Mouse (Mus musculus) embryonic facial prominence, embryonic 14.5 days (tissue): ENCODE data around the gene Rpl39l. TPM values are rescaled to one million over a fixed set of nuclear protein-coding genes. Genes with fewer than 3 reads are reported as not detected.
A peak's percentile ranks its signal among the peaks of the same experiment; 100 is the strongest.
"Not testable (repeated sequence)": the region's sequence is repeated elsewhere in the genome, so short reads cannot be mapped to it uniquely, and the experiment has no call there.

Experiments used
- ATAC-seq: fragments of 200-750 bp; cut with Nextera tagmentation; 2 replicates; pipeline ENCODE4 v1.8.0; 2017; ENCODE audit warnings: low read depth, moderate number of reproducible peaks, moderate TSS enrichment
- DNase-seq: peaks from one replicate; pipeline ENCODE4 v3.0.0-alpha.2; 2015; ENCODE audit warnings: low spot score
- H3K27ac ChIP-seq: fragments of 300-500 bp; sonication (generic); replicated peaks from 2 replicates; pipeline ENCODE4 v1.5.1; 2014; ENCODE audit warnings: low read depth, mild to moderate bottlenecking, low read length, moderate library complexity
- H3K27me3 ChIP-seq: fragments of 300-500 bp; sonication (generic); replicated peaks from 2 replicates; pipeline ENCODE4 v1.6.1; 2014; ENCODE audit warnings: low read length; ENCODE audit not compliant: control insufficient read depth, insufficient read depth
- H3K36me3 ChIP-seq: fragments of 300-500 bp; sonication (generic); 2 replicates; pipeline ENCODE4 v1.6.1; 2014; ENCODE audit warnings: low read length, mixed read lengths; ENCODE audit not compliant: control insufficient read depth, insufficient read depth
- H3K4me1 ChIP-seq: fragments of 300-500 bp; sonication (generic); 2 replicates; pipeline ENCODE4 v1.6.1; 2014; ENCODE audit warnings: antibody characterized with exemption, low read length; ENCODE audit not compliant: control insufficient read depth, insufficient read depth
- H3K4me2 ChIP-seq: fragments of 300-500 bp; sonication (generic); 2 replicates; pipeline ENCODE4 v1.6.1; 2014; ENCODE audit warnings: low read depth, mild to moderate bottlenecking, low read length, moderate library complexity, mixed read lengths
- H3K4me3 ChIP-seq: fragments of 300-500 bp; sonication (generic); 2 replicates; pipeline ENCODE4 v1.5.1; 2014; ENCODE audit warnings: low read depth, mild to moderate bottlenecking, low read length
- H3K9ac ChIP-seq: fragments of 300-500 bp; sonication (generic); 2 replicates; pipeline ENCODE4 v1.6.1; 2014; ENCODE audit warnings: low read depth, mild to moderate bottlenecking, low read length, moderate library complexity, mixed read lengths
- H3K9me3 ChIP-seq: fragments of 300-500 bp; sonication (generic); 2 replicates; pipeline ENCODE4 v1.6.1; 2016; ENCODE audit warnings: low read length; ENCODE audit not compliant: control insufficient read depth
- WGBS: fragments of 180-500 bp; shearing (Covaris S2); extraction: QIAGEN DNeasy Blood & Tissue Kit; methylation state at CpG from one replicate; pipeline ENCODE4 v1.1.7; 2014; 5-methylcytosine and 5-hydroxymethylcytosine counted together
- polyA plus RNA-seq: library from polyadenylated mRNA; unstranded; fragments of >200 nt; fragmentation: Nextera tagmentation; extraction: Ambion mirVana; gene quantifications from 2 replicates; pipeline ENCODE4 v1.2.1, GENCODE M21; 2014

The Rpl39l gene
- polyA plus RNA-seq, 1 experiment from 2014 or later, result 11.6 TPM

GRCm38 (mm10) chr16:10187461-10187860 lies 17.4 kb downstream of the Rpl39l start:
- not testable (repeated sequence) for H3K27ac ChIP-seq, ATAC-seq, H3K4me1 ChIP-seq, H3K36me3 ChIP-seq, H3K4me2 ChIP-seq, H3K27me3 ChIP-seq, DNase-seq, H3K4me3 ChIP-seq, H3K9ac ChIP-seq
- WGBS, result 94% methylated on average over 10 of the region's 10 CpGs
- H3K9me3 ChIP-seq, result peaks cover 50% of the 10 kb centered on the region

- Histone ChIP-seq H3K27me3 (no peaks in the 10 kb centered on the region), H3K4me3 (peak within 1 kb of the TSS; percentile 56), H3K4me1 (no peaks in the 10 kb centered on the region), H3K9me3 (peaks cover 9% of the 10 kb centered on the region), H3K36me3 (no peaks in the 10 kb centered on the region), H3K27ac (no peak within 1 kb of the TSS), H3K4me2 (peak within 1 kb of the TSS; percentile 90), H3K9ac (peak within 1 kb of the TSS; percentile 65)
- ATAC-seq, result peak; percentile 98
- under 1% methylated on average over 56 of the region's 63 CpGs for WGBS
- DNase-seq, result peak; percentile 94
Observed at GRCm38 (mm10) chr16:10192679-10193506, 22.9 kb downstream of the Rpl39l start, which contains the start of gene Atf7ip2. TSS of gene Atf7ip2 (plus strand) at chr16:10192712.

GRCm38 (mm10) chr16:10208777-10209176 lies 38.8 kb downstream of the Rpl39l start:
- no peak for DNase-seq
- Histone ChIP-seq H3K9me3 (no peaks in the 10 kb centered on the region), H3K27ac (no peak overlapping the region), H3K36me3 (no peaks in the 10 kb centered on the region), H3K27me3 (no peaks in the 10 kb centered on the region), H3K4me1 (no peaks in the 10 kb centered on the region), H3K4me2 (no peak overlapping the region), H3K9ac (no peak overlapping the region), H3K4me3 (no peak overlapping the region)
- ATAC-seq, result no peak
- 89% methylated on average over 1 of the region's 1 CpGs for WGBS

GRCm38 (mm10) chr16:10216366-10216765 lies 46.3 kb downstream of the Rpl39l start:
- not testable (repeated sequence) for H3K4me2 ChIP-seq, H3K9me3 ChIP-seq, H3K27ac ChIP-seq, ATAC-seq, H3K4me3 ChIP-seq, H3K4me1 ChIP-seq, DNase-seq, H3K27me3 ChIP-seq, H3K36me3 ChIP-seq, H3K9ac ChIP-seq
- WGBS, result 91% methylated on average over 1 of the region's 1 CpGs

- not testable (repeated sequence) for H3K9me3 ChIP-seq, H3K36me3 ChIP-seq, H3K27me3 ChIP-seq, H3K4me2 ChIP-seq, ATAC-seq, H3K9ac ChIP-seq, DNase-seq, H3K4me1 ChIP-seq, H3K4me3 ChIP-seq, H3K27ac ChIP-seq
- 88% methylated on average over 2 of the region's 2 CpGs for WGBS
Observed at GRCm38 (mm10) chr16:10217020-10217419, 47.0 kb downstream of the Rpl39l start.

Other genes starting within 250 kb of the Rpl39l start
- 1.0 and 1.2 TPM in 2 replicates for gene Grin2a, start 174.7 kb upstream of the Rpl39l start, polyA plus RNA-seq
- 0.42 and 1.3 TPM in 2 replicates for gene Atf7ip2, start 22.5 kb downstream of the Rpl39l start, polyA plus RNA-seq
- 35.4 and 38.6 TPM in 2 replicates for gene Emp2, start 143.7 kb downstream of the Rpl39l start, polyA plus RNA-seq
- 2.3 and 3.9 TPM in 2 replicates for gene Tekt5, start 225.3 kb downstream of the Rpl39l start, polyA plus RNA-seq
- 49.0 and 52.6 TPM in 2 replicates for gene Nubp1, start 241.7 kb downstream of the Rpl39l start, polyA plus RNA-seq